Mouse (Mus musculus): Measurements from ENCODE around the gene Olfr714.
"Not testable (repeated sequence)": the region's sequence is repeated elsewhere in the genome, so short reads cannot be mapped to it uniquely, and the experiment has no call there.

DNA sequence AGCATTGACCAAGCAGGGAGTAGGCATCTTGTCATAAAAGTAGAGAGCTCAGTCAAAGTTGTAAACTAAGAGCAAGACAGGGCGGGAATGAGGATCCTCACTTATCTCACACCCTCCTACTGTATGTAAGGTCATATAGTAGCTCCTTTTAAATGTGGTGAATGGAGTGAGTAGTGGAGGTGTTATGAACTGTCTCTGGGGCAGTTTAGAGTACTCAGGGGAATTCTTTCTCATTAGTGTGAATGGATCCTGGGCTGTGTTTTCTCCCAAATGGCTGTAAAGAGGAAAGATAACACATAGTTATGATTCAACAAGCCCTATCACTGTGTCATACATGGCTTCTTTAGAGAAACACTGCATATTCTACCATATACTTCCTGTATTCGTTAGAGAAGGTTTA is 39.5 kb downstream of the Olfr714 start, which contains the start of gene Olfr715b:
- TF ChIP-seq FLI1 (IDR thresholded peaks at IDR 0.05; ENCODE audit: low read length); GATA1 (IDR thresholded peaks at IDR 0.05; ENCODE audit: borderline replicate concordance, low read length): not testable (repeated sequence)
